Mouse (Mus musculus): ENCODE results near the gene Inpp5a.
"Not testable (repeated sequence)": the region's sequence is repeated elsewhere in the genome, so short reads cannot be mapped to it uniquely, and the experiment has no call there.

Inpp5a gene

GRCm38 (mm10) chr7:139400926-139401325, 12.0 kb downstream of the Inpp5a start:
- DNase-seq (ENCODE audit: low spot score): peak; percentile 21

DNA sequence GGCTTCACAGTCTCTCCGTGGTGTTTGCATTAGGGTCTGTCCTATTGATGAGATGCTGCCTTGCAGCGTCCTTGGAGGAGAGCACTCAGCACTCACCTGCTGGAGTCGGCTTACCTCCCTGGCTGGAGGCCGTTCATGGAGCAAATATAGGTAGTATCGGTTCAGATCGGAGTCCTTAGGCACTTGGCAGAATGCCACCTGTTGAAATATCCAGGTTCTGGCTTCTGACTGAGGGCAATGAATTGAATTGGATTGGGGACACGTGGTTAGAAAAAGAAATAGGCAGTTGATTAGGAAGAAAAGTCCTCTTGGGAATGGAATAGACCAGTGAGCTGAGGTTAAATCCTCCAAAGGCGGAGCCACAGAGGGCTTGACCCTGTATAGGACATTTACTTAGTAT, 12.9 kb downstream of the Inpp5a start:
- no peak for DNase-seq (ENCODE audit: low spot score)

DNA sequence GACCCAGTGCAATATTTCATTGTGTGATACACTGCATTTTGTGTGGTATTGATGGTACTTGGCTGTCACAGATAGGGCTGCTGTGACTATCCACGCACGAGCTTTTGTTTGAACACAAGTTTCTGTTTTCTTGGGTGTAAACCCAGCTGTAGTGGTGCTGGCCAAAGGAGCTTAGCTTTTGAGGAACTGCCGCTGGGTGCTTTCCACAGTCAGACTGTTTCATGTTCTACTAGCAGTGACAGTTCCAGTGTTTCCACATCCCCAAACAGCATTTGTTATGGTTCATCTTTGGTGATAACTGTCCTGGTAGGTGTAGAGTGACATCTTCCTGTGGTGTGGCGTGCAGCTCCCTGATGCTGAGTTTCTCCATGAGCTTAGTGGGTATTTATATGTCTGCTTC, 13.8 kb downstream of the Inpp5a start:
- peak; percentile 20 for DNase-seq (ENCODE audit: low spot score)

DNA sequence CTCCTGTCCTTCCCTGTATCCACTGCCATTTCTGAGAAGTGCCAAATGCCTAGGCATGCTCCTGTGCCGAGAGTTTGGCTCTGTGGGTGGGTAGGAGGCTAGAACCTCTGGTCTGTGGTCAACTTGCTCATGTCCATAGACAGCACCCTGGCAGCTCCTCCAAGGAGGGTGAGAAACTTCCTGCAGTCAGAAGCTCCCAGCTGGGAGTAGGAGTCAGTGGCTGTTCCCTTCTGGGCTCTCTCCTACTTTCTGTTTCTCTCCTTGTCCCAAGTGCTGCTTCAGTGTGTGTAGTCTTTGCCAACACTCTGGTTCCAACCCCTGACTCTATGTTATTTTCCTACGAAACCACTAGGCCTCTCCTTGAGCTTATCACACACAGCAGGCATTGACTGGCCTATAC, 17.7 kb downstream of the Inpp5a start:
- DNase-seq (ENCODE audit: low spot score): no peak

GRCm38 (mm10) chr7:139407966-139408365, 19.1 kb downstream of the Inpp5a start:
- DNase-seq (ENCODE audit: low spot score): no peak

- no peak for DNase-seq (ENCODE audit: low spot score)
These were observed 21.0 kb downstream of the Inpp5a start for GRCm38 (mm10) chr7:139409903-139410302.

GRCm38 (mm10) chr7:139412223-139412950, 23.5 kb downstream of the Inpp5a start:
- peak; percentile 57 for DNase-seq (ENCODE audit: low spot score)

DNA sequence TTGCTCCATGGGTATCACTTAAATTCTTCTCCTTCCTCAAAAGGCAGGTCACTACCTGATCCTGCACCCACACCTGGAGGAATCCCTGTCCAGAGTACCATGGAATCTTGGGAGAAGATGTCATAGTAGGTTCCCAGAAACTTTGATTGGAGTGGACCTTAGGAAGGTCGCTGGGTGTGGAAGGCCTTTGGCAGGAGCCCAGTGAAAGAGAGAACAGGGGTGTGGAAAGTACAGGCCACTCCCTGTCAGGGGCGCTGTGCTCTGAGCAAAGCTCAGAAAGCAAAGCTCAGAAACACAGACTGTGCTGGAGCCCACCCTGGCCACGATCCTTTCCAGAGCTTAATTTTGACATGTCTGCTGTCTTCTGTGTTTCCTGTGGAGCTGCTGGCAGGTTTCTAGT, 24.5 kb downstream of the Inpp5a start:
- DNase-seq (ENCODE audit: low spot score): no peak

DNA sequence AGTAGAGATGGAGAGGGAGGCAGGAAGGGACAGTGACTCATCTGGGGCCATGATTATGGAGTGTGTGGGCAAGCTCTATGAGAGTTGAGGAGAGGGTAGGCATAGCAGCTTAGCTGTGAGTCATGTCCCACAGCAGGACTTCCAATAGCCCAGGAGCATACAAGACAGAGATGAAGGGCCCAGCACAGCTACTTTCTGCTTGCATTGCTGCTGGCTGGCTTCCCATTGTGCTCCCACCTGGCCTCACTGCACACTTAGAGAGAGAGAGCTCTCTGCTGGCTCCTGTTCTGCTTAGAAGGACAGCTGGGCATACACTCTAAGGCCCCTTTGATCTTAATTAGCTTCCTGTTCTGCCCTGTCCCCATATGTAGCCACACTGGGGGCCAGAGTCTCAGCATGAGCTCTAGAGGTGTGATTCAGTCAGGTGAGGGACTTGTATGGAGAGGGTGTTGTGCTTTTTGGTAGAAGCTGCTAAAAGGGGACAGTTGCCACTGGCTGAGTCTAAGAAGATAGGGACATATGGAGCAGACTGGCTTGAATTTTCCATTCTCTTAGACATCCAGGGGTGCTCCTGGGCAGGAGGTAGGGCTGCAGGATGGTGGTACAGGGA, 26.8 kb downstream of the Inpp5a start:
- DNase-seq (ENCODE audit: low spot score): no peak

GRCm38 (mm10) chr7:139418371-139418770, 29.5 kb downstream of the Inpp5a start:
- DNase-seq (ENCODE audit: low spot score): no peak

- DNase-seq (ENCODE audit: low spot score): no peak
These were observed 33.9 kb downstream of the Inpp5a start for GRCm38 (mm10) chr7:139422827-139423226.

GRCm38 (mm10) chr7:139434095-139434830, 45.4 kb downstream of the Inpp5a start:
- DNase-seq (ENCODE audit: low spot score): no peak

GRCm38 (mm10) chr7:139434931-139435330, 46.0 kb downstream of the Inpp5a start:
- not testable (repeated sequence) for DNase-seq (ENCODE audit: low spot score)

DNA sequence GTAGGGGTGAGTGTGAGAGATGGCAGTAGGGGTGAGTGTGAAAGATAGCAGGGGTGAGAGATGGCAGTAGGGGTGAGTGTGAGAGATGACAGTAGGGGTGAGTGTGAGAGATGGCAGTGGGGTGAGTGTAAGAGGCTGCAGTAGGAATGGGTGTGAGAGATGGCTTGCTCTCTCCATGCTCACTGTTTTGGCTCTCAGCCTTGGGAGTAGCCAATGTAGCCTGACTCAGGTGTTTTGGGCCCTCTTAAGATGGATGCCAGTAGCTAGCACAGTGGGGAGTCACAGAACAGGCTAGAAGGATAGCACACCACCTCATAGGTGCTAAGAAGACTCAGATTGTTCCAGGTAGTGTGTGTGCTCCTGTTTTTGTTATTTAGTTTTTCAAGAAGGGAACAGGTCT, 46.8 kb downstream of the Inpp5a start:
- DNase-seq (ENCODE audit: low spot score): no peak

GRCm38 (mm10) chr7:139436951-139437350, 48.0 kb downstream of the Inpp5a start:
- DNase-seq (ENCODE audit: low spot score): no peak

DNA sequence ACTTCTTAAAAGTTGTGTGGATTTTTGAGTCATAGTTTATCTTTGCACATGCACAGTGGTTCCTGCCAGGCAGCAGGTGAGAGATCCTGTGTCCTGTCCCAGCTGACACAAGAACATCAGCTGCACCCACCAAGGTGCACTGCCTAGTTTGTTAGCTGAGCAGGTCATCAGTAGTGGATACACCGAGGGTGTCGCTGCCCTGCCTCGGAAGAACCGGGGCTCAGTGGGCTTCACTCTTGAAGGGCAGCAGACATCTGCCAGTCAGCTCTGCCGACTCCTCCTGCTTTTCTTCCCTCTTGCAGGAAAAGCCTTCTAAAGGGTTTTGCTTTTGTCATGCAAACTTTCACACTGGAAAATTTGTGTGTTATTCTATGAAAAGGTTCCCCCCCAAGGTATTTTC, 48.6 kb downstream of the Inpp5a start:
- no peak for DNase-seq (ENCODE audit: low spot score)

GRCm38 (mm10) chr7:139437926-139438600, 49.2 kb downstream of the Inpp5a start:
- DNase-seq (ENCODE audit: low spot score): no peak

DNA sequence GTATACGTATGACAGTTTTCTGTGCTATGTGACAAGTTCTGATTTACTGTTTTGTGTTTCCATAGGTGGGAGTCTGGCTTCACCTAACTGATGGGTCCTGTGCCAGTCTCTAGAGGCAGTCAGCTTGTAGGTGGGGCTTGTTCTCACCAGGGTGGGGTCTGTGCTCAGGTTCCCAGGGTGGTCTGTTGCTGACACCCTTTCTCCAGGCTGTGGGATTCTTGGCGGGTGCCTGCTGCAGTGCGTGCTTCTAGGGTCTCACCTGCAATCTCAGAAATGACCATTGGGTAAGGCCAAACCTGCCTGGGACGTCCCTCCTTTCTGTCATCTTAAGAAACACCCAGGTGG, 49.7 kb downstream of the Inpp5a start:
- DNase-seq (ENCODE audit: low spot score): no peak

- DNase-seq (ENCODE audit: low spot score): no peak
These were observed 50.1 kb downstream of the Inpp5a start for GRCm38 (mm10) chr7:139439031-139439430.

- DNase-seq (ENCODE audit: low spot score): no peak
These were observed 51.3 kb downstream of the Inpp5a start for GRCm38 (mm10) chr7:139439922-139440895.

DNA sequence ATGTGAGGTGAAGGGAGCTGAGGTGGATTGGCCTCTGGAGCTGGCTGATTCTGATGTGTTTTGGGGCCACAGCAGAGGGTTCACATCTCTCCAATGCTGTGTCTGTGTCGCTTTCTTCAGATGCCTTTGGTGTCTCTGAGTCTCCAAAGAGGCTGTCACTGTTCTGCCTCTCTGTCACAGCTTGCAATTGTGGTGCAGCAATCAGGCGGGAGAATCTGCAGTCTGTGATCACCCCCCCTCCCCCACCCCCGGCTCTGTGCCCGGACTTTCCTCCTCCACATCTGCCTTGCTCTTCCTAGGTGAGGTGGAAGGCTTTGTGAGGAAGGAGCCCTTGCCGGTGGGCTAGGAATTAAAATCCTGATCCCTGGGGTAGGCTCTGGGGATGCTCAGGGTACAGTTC, 52.1 kb downstream of the Inpp5a start:
- no peak for DNase-seq (ENCODE audit: low spot score)

All from T-cell, adult 2 months (primary cell).